Mouse (Mus musculus) heart, postnatal 0 days (tissue): ENCODE data around the gene St6gal1.

ENCODE experiments used
- CTCF ChIP-seq: IDR thresholded peaks from 2 replicates; pipeline ENCODE4 v1.5.1; 2016; ENCODE audit warnings: antibody characterized with exemption, control low read depth, low read depth
- EP300 ChIP-seq: IDR thresholded peaks from 2 replicates; pipeline ENCODE4 v1.6.1; 2016; ENCODE audit warnings: antibody characterized with exemption, low read depth

- TF ChIP-seq CTCF (no peak), EP300 (no peak)
Measured at GRCm38 (mm10) chr16:23298911-23299310, 74.4 kb downstream of the St6gal1 start.
